Mouse (Mus musculus) liver, adult 2 months (tissue): ENCODE results near the gene Dnajc8.

Source experiments
- CTCF ChIP-seq: fragments of 200-500 bp; IDR thresholded peaks from 2 replicates; pipeline ENCODE4 v1.5.1; 2011; ENCODE audit warnings: low read depth, low read length, control low read depth
- POLR2A ChIP-seq: fragments of 200-500 bp; IDR thresholded peaks from 2 replicates; pipeline ENCODE4 v1.6.1; 2011; ENCODE audit warnings: low read length, control low read depth; ENCODE audit not compliant: insufficient read depth; ENCODE audit errors: extremely low read depth

- TF ChIP-seq POLR2A = no peak
- TF ChIP-seq CTCF = no peak
These were observed 64.4 kb downstream of the Dnajc8 start for GRCm38 (mm10) chr4:132599764-132600163.
